Comparison of ENCODE assay signal across 15 mouse cellular contexts in genomic region chr9:69165096-69165836, GRCm38 (mm10).
DNase-seq lines count a peak whose midpoint lies in the region; ATAC-seq and TF ChIP-seq lines count a peak whose summit lies in the region.
"Had no signal": no experiment of that assay in that cellular context is flagged by ENCODE, and none has a peak within 500 bp of the region (broad histone marks: within the 10 kb centered on the region; RNA-seq: fewer than 3 reads in every experiment).

No protein-coding gene starts in this region.

- peak; percentile 11 for DNase-seq in heart, adult 8-10 months (ENCODE audit: low spot score)
- DNase-seq in thymus, adult 2 months, result peak; percentile 36
- no peak for DNase-seq in thymus, adult 18-20 months
- peak; percentile 71 for DNase-seq in induced T-regulatory cell, adult 2 months (ENCODE audit: low read depth)
- peak; percentile 32 for DNase-seq in thymus, postnatal 4 days
- DNase-seq in gastrocnemius, adult 8-10 months (ENCODE audit: low spot score in 2 of 2), result no peak
- no peak for DNase-seq in retina, embryonic 14.5 days (ENCODE audit: low spot score)
- DNase-seq: kidney, adult 18-20 months; lung, postnatal 14 days; retina, postnatal 1 day had no signal

- TF ChIP-seq POLR2A in thymus, adult 2 months (IDR thresholded peaks at IDR 0.05; ENCODE audit: control insufficient read depth, extremely low read depth, insufficient read depth, low read length, poor library complexity), result no peak

- no peak for ATAC-seq in heart, embryonic 11.5 days (replicated peaks; ENCODE audit: insufficient number of reproducible peaks, low FRiP score, low TSS enrichment)
- ATAC-seq: forebrain, embryonic 15.5 days; midbrain, embryonic 16.5 days had no signal

- H3K36me3 ChIP-seq in heart, embryonic 11.5 days (ENCODE audit: control insufficient read depth, insufficient read depth, low read length), result no peaks in the 10 kb centered on the region
- no peaks in the 10 kb centered on the region for H3K36me3 ChIP-seq in thymus, adult 2 months (ENCODE audit: control insufficient read depth, insufficient read depth, low read length)
- H3K36me3 ChIP-seq: forebrain, embryonic 15.5 days; hindbrain, embryonic 13.5 days; neural tube, embryonic 13.5 days had no signal

- H3K4me2 ChIP-seq in heart, embryonic 11.5 days, result no peak overlapping the region
- H3K4me2 ChIP-seq: forebrain, embryonic 15.5 days; hindbrain, embryonic 13.5 days; neural tube, embryonic 13.5 days had no signal

- 39% methylated on average over 7 of the region's 7 CpGs for WGBS in heart, embryonic 11.5 days (ENCODE audit: insufficient replicate concordance)
- WGBS in thymus, adult 2 months, result 6% methylated on average over 7 of the region's 7 CpGs

- H3K4me3 ChIP-seq in heart, embryonic 11.5 days (ENCODE audit: low read depth, low read length), result no peak overlapping the region
- H3K4me3 ChIP-seq in thymus, adult 2 months (ENCODE audit: control insufficient read depth, insufficient read depth, low read length), result no peak overlapping the region
- H3K4me3 ChIP-seq: forebrain, embryonic 15.5 days; hindbrain, embryonic 13.5 days; neural tube, embryonic 13.5 days had no signal

- TF ChIP-seq CTCF in thymus, adult 2 months (IDR thresholded peaks at IDR 0.05; ENCODE audit: borderline replicate concordance, control insufficient read depth, extremely low read depth, insufficient read depth, low read length, poor library complexity), result no peak

- H3K9me3 ChIP-seq in heart, embryonic 11.5 days (replicated peaks; ENCODE audit: control insufficient read depth, low read length), result no peaks in the 10 kb centered on the region
- H3K9me3 ChIP-seq: forebrain, embryonic 15.5 days; hindbrain, embryonic 13.5 days; neural tube, embryonic 13.5 days had no signal

- H3K27me3 ChIP-seq in heart, embryonic 11.5 days (ENCODE audit: control insufficient read depth, insufficient read depth, low read length), result no peaks in the 10 kb centered on the region
- no peaks in the 10 kb centered on the region for H3K27me3 ChIP-seq in thymus, adult 2 months (ENCODE audit: control insufficient read depth, insufficient read depth, low read length)
- H3K27me3 ChIP-seq: forebrain, embryonic 15.5 days; hindbrain, embryonic 13.5 days; neural tube, embryonic 13.5 days had no signal

- no peak overlapping the region for H3K9ac ChIP-seq in heart, embryonic 11.5 days (ENCODE audit: low read depth, low read length)
- H3K9ac ChIP-seq: forebrain, embryonic 15.5 days; hindbrain, embryonic 13.5 days; neural tube, embryonic 13.5 days had no signal

- H3K27ac ChIP-seq in heart, embryonic 11.5 days (ENCODE audit: low read depth, low read length), result no peak overlapping the region
- H3K27ac ChIP-seq in thymus, adult 2 months (ENCODE audit: control insufficient read depth, insufficient read depth, low read length), result no peak overlapping the region
- H3K27ac ChIP-seq: forebrain, embryonic 15.5 days; hindbrain, embryonic 13.5 days; neural tube, embryonic 13.5 days had no signal

- peaks cover 8% of the 10 kb centered on the region; the same call in 1 of the 2 replicates for H3K4me1 ChIP-seq in heart, embryonic 11.5 days (ENCODE audit: control insufficient read depth, insufficient read depth, low read length)
- H3K4me1 ChIP-seq in thymus, adult 2 months (replicated peaks; ENCODE audit: control insufficient read depth, insufficient read depth, low read length), result peaks cover 13% of the 10 kb centered on the region
- H3K4me1 ChIP-seq: forebrain, embryonic 15.5 days; hindbrain, embryonic 13.5 days; neural tube, embryonic 13.5 days had no signal

Comparison
In these comparisons a context has a peak if more than half of its experiments do, and no peak if none do; other contexts are left out.
1. DNase-seq: peak in heart, adult 8-10 months (single experiment), thymus, adult 2 months (single experiment), induced T-regulatory cell, adult 2 months (single experiment) and thymus, postnatal 4 days (single experiment); none in thymus, adult 18-20 months (0 of 2), gastrocnemius, adult 8-10 months (0 of 2) and retina, embryonic 14.5 days (single experiment).